Mouse (Mus musculus) kidney, embryonic 16.5 days (tissue): ENCODE measurements around the gene H2-M11. TPM values are rescaled to one million over a fixed set of nuclear protein-coding genes. Genes with fewer than 3 reads are reported as not detected.

Source experiments
- ATAC-seq: fragments of 200-750 bp; cut with Nextera tagmentation; 2 replicates; pipeline ENCODE4 v1.8.0; 2017; ENCODE audit warnings: moderate TSS enrichment; ENCODE audit not compliant: low FRiP score, low TSS enrichment
- H3K27ac ChIP-seq: fragments of 300-500 bp; sonication (generic); 2 replicates; pipeline ENCODE4 v1.5.1; 2014; ENCODE audit warnings: low read length
- H3K27me3 ChIP-seq: fragments of 300-500 bp; sonication (generic); 2 replicates; pipeline ENCODE4 v1.6.1; 2014; ENCODE audit warnings: low read length, control low read depth, mixed read lengths; ENCODE audit not compliant: insufficient read depth
- H3K36me3 ChIP-seq: fragments of 300-500 bp; sonication (generic); 2 replicates; pipeline ENCODE4 v1.6.1; 2014; ENCODE audit warnings: low read length, control low read depth, mixed read lengths; ENCODE audit not compliant: insufficient read depth
- H3K4me1 ChIP-seq: fragments of 300-500 bp; sonication (generic); 2 replicates; pipeline ENCODE4 v1.6.1; 2014; ENCODE audit warnings: low read length, control low read depth, mixed read lengths; ENCODE audit not compliant: insufficient read depth
- H3K4me2 ChIP-seq: fragments of 300-500 bp; sonication (generic); replicated peaks from 2 replicates; pipeline ENCODE4 v1.6.1; 2014; ENCODE audit warnings: low read depth, low read length
- H3K4me3 ChIP-seq: fragments of 300-500 bp; sonication (generic); 2 replicates; pipeline ENCODE4 v1.5.1; 2014; ENCODE audit warnings: mild to moderate bottlenecking, low read length
- H3K9ac ChIP-seq: fragments of 300-500 bp; sonication (generic); replicated peaks from 2 replicates; pipeline ENCODE4 v1.6.1; 2014; ENCODE audit warnings: low read length
- H3K9me3 ChIP-seq: fragments of 300-500 bp; sonication (generic); 2 replicates; pipeline ENCODE4 v1.6.1; 2016; ENCODE audit warnings: low read length, control low read depth
- WGBS: fragments of 180-500 bp; shearing (Covaris S2); extraction: QIAGEN DNeasy Blood & Tissue Kit; methylation state at CpG from one replicate; pipeline ENCODE4 v1.1.7; 2014; 5-methylcytosine and 5-hydroxymethylcytosine counted together
- polyA plus RNA-seq: library from polyadenylated mRNA; unstranded; fragments of >200 nt; fragmentation: Nextera tagmentation; extraction: Ambion mirVana; gene quantifications from 2 replicates; pipeline ENCODE4 v1.2.1, GENCODE M21; 2015

The H2-M11 gene
- not detected in 2 replicates for polyA plus RNA-seq

DNA sequence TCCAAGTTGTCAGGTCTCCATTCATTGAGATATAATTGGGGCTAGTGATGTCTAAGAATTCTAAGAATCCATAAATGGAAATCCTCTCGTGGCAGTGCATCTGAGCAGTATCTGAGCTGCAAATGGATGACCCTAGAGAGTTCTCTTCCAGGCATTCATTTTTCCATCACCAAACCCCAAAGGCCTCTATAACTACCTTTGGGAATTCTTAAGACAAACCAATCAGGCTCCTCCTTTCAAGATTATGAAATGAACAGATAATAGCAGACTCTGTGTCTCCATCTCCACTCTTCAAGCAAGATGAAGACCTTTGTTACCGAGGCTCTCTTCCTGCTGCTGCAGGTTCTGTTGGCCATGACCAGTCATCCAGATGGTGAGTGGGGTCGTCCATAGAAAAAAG lies at the start of gene H2-M11:
Gene H2-M11, plus strand, starts transcription at position 301 of the 400 bp plus-strand sequence.
- WGBS, result 72% methylated on average over 3 of the region's 3 CpGs
- Histone ChIP-seq H3K27me3 (no peaks in the 10 kb centered on the region), H3K9me3 (no peaks in the 10 kb centered on the region), H3K4me3 (no peak within 1 kb of the TSS), H3K36me3 (no peaks in the 10 kb centered on the region), H3K4me1 (no peaks in the 10 kb centered on the region), H3K27ac (no peak within 1 kb of the TSS), H3K4me2 (no peak within 1 kb of the TSS), H3K9ac (no peak within 1 kb of the TSS)
- ATAC-seq, result no peak

DNA sequence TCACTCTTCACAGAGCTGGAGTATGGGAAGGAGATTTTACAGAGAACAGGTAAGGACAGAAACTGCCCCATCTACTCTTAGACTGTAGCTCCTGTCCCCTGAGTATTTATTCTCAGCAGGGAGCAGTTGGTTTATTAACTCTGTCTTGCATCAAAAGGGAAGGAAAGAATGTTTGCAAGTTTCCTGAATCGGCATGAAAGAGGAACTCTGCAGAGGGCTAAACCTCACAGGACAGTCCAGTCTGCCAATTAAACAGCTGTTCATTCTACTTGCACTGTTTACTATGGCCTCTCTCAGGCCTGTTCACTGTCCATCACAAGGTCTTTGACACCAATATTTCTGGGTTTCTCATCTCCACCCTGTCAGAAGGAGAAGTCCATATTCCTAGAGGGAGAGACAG lies 46.4 kb upstream of the H2-M11 start:
- WGBS, result 62% methylated on average over 1 of the region's 1 CpGs
- Histone ChIP-seq H3K4me3 (no peak overlapping the region), H3K9ac (no peak overlapping the region), H3K27ac (no peak overlapping the region), H3K36me3 (no peaks in the 10 kb centered on the region), H3K4me2 (no peak overlapping the region), H3K27me3 (no peaks in the 10 kb centered on the region), H3K9me3 (no peaks in the 10 kb centered on the region), H3K4me1 (no peaks in the 10 kb centered on the region)
- ATAC-seq, result no peak

DNA sequence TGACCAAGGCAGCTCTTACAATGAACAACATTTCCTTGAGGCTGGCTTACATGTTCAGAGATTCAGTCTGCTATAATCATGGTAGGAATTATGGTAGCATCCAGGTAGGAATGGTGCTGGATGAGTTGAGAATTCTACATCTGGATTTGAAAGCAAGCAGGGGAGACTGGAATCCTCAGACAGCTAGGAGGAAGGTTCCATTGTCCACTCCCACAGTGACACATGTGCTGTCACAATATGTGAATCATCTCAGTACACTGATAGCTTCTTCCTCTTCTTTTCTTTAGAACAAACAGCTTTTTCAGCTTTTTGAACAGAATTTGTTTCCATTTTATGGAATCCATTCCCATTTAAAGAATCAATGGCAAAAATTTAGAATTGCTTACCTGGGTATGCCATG lies 43.0 kb upstream of the H2-M11 start:
- no peak overlapping the region for H3K4me2 ChIP-seq
- no peak for ATAC-seq
- no peaks in the 10 kb centered on the region for H3K36me3 ChIP-seq

More for the DNA sequence above, 43.0 kb upstream of the H2-M11 start:
- H3K9ac ChIP-seq, result no peak overlapping the region
- H3K27ac ChIP-seq, result no peak overlapping the region
- no peaks in the 10 kb centered on the region for H3K27me3 ChIP-seq
- no peaks in the 10 kb centered on the region for H3K4me1 ChIP-seq
- H3K9me3 ChIP-seq, result no peaks in the 10 kb centered on the region
- H3K4me3 ChIP-seq, result no peak overlapping the region

Other genes with a start within 250 kb of the H2-M11 start
- not detected in 2 replicates for gene H2-M10.1, start 220.9 kb upstream of the H2-M11 start, polyA plus RNA-seq
- gene H2-M10.3, start 178.7 kb upstream of the H2-M11 start, polyA plus RNA-seq, result not detected in 2 replicates
- gene H2-M10.4, start 84.7 kb upstream of the H2-M11 start, polyA plus RNA-seq, result not detected in 2 replicates
- gene H2-M9, start 95.6 kb downstream of the H2-M11 start, polyA plus RNA-seq, result not detected in 2 replicates
- gene H2-M1, start 125.1 kb downstream of the H2-M11 start, polyA plus RNA-seq, result not detected in 2 replicates
- gene H2-M10.5, start 225.8 kb downstream of the H2-M11 start, polyA plus RNA-seq, result not detected in 2 replicates